Mouse (Mus musculus): ENCODE data around the gene Taar6. TPM values are rescaled to one million over a fixed set of nuclear protein-coding genes. Genes with fewer than 3 reads are reported as not detected.

Taar6 gene
- polyA plus RNA-seq, 1 experiment from 2014 or later = not detected

Other genes with a start within 250 kb of the Taar6 start
- 111 and 141 TPM in 2 replicates for gene Rps12, start 198.4 kb downstream of the Taar6 start, polyA plus RNA-seq (2015; fragmentation: Nextera tagmentation; extraction: Ambion mirVana)
- gene Slc18b1, start 188.7 kb downstream of the Taar6 start, polyA plus RNA-seq (2015; fragmentation: Nextera tagmentation; extraction: Ambion mirVana) = 19.4 and 21.2 TPM in 2 replicates
- not detected in 2 replicates for gene Vnn3, start 134.2 kb downstream of the Taar6 start, polyA plus RNA-seq (2015; fragmentation: Nextera tagmentation; extraction: Ambion mirVana)
- gene Vnn1, start 91.0 kb downstream of the Taar6 start, polyA plus RNA-seq (2015; fragmentation: Nextera tagmentation; extraction: Ambion mirVana) = 0.12 TPM in 1 of 2 replicates, not detected in the other
- not detected in 2 replicates for gene Taar1, start 65.3 kb downstream of the Taar6 start, polyA plus RNA-seq (2015; fragmentation: Nextera tagmentation; extraction: Ambion mirVana)
- 0.20 TPM in 1 of 2 replicates, not detected in the other for gene Taar2, start 47.1 kb downstream of the Taar6 start, polyA plus RNA-seq (2015; fragmentation: Nextera tagmentation; extraction: Ambion mirVana)
- not detected in 2 replicates for gene Taar3, start 36.1 kb downstream of the Taar6 start, polyA plus RNA-seq (2015; fragmentation: Nextera tagmentation; extraction: Ambion mirVana)
- not detected in 2 replicates for gene Taar4, start 25.2 kb downstream of the Taar6 start, polyA plus RNA-seq (2015; fragmentation: Nextera tagmentation; extraction: Ambion mirVana)
- not detected in 2 replicates for gene Taar5, start 14.9 kb downstream of the Taar6 start, polyA plus RNA-seq (2015; fragmentation: Nextera tagmentation; extraction: Ambion mirVana)
- not detected in 2 replicates for gene Taar7a, start 7.8 kb upstream of the Taar6 start, polyA plus RNA-seq (2015; fragmentation: Nextera tagmentation; extraction: Ambion mirVana)
- not detected in 2 replicates for gene Taar7b, start 14.3 kb upstream of the Taar6 start, polyA plus RNA-seq (2015; fragmentation: Nextera tagmentation; extraction: Ambion mirVana)
- gene Taar7d, start 41.6 kb upstream of the Taar6 start, polyA plus RNA-seq (2015; fragmentation: Nextera tagmentation; extraction: Ambion mirVana) = not detected in 2 replicates
- gene Taar7e, start 52.0 kb upstream of the Taar6 start, polyA plus RNA-seq (2015; fragmentation: Nextera tagmentation; extraction: Ambion mirVana) = not detected in 2 replicates
- not detected in 2 replicates for gene Taar7f, start 63.9 kb upstream of the Taar6 start, polyA plus RNA-seq (2015; fragmentation: Nextera tagmentation; extraction: Ambion mirVana)
- gene Taar8a, start 90.9 kb upstream of the Taar6 start, polyA plus RNA-seq (2015; fragmentation: Nextera tagmentation; extraction: Ambion mirVana) = not detected in 2 replicates
- not detected in 2 replicates for gene Taar8b, start 106.6 kb upstream of the Taar6 start, polyA plus RNA-seq (2015; fragmentation: Nextera tagmentation; extraction: Ambion mirVana)
- not detected in 2 replicates for gene Taar8c, start 116.3 kb upstream of the Taar6 start, polyA plus RNA-seq (2015; fragmentation: Nextera tagmentation; extraction: Ambion mirVana)
- gene Taar9, start 123.9 kb upstream of the Taar6 start, polyA plus RNA-seq (2015; fragmentation: Nextera tagmentation; extraction: Ambion mirVana) = not detected in 2 replicates
- 255 and 271 TPM in 2 replicates for gene Stx7, start 163.7 kb upstream of the Taar6 start, polyA plus RNA-seq (2015; fragmentation: Nextera tagmentation; extraction: Ambion mirVana)
- 15.9 and 17.8 TPM in 2 replicates for gene Moxd1, start 237.9 kb upstream of the Taar6 start, polyA plus RNA-seq (2015; fragmentation: Nextera tagmentation; extraction: Ambion mirVana)

Measured in neural tube, embryonic 13.5 days (tissue).